Mouse (Mus musculus): ENCODE results near the gene Plch2. TPM values are rescaled to one million over a fixed set of nuclear protein-coding genes. Genes with fewer than 3 reads are reported as not detected.

The Plch2 gene
- polyA plus RNA-seq, 1 experiment: 0.06 TPM

DNA sequence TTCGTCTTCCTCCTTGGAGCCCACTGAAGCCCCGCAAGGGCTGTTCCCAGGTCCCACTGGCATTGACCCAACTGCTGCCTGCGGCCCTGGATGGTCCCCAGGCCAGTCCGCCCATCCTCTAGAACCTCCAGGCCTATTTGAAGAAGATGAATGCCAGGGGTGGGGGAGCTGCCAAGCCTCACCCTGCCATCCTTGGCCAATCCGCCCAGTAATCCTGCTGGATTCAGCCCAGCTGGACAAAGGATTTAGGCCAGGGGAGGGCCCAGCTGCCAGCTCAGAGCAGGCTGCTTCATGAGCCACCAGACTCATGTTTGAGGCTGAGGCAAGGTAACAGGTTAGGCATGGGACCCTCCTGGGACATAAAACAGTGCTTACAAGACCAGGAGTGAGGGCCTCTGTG lies 45.7 kb downstream of the Plch2 start:
- no peak overlapping the region for H3K4me3 ChIP-seq
- no peaks in the 10 kb centered on the region for H3K36me3 ChIP-seq (ENCODE audit: control insufficient read depth, insufficient read depth)
- no peaks in the 10 kb centered on the region for H3K79me2 ChIP-seq (ENCODE audit: control insufficient read depth, insufficient read depth)
- H3ac ChIP-seq (ENCODE audit: control insufficient read depth, insufficient read length): no peak overlapping the region
- TF ChIP-seq POLR2A (IDR thresholded peaks at IDR 0.05; ENCODE audit: insufficient read length, low read depth) (no peak), REST (IDR thresholded peaks at IDR 0.05; ENCODE audit: insufficient read depth, insufficient read length) (no peak), CEBPB (IDR thresholded peaks at IDR 0.05; ENCODE audit: insufficient read depth, poor library complexity, severe bottlenecking) (no peak)
- no peak overlapping the region for H3K4me2 ChIP-seq (ENCODE audit: low read depth)
- peaks cover 78% of the 10 kb centered on the region for H3K27me3 ChIP-seq (ENCODE audit: control insufficient read depth, insufficient read depth, insufficient read length)

GRCm38 (mm10) chr4:155009216-155009615 lies 47.4 kb downstream of the Plch2 start:
- Histone ChIP-seq H3K27me3 (ENCODE audit: control insufficient read depth, insufficient read depth, insufficient read length) (peaks cover 73% of the 10 kb centered on the region), H3K36me3 (ENCODE audit: control insufficient read depth, insufficient read depth) (no peaks in the 10 kb centered on the region), H3K4me2 (ENCODE audit: low read depth) (no peak overlapping the region), H3K79me2 (ENCODE audit: control insufficient read depth, insufficient read depth) (no peaks in the 10 kb centered on the region), H3K4me3 (no peak overlapping the region), H3ac (ENCODE audit: control insufficient read depth, insufficient read length) (no peak overlapping the region)
- no peak for TF ChIP-seq TCF12 (IDR thresholded peaks at IDR 0.05; ENCODE audit: insufficient read depth, poor library complexity, severe bottlenecking)

DNA sequence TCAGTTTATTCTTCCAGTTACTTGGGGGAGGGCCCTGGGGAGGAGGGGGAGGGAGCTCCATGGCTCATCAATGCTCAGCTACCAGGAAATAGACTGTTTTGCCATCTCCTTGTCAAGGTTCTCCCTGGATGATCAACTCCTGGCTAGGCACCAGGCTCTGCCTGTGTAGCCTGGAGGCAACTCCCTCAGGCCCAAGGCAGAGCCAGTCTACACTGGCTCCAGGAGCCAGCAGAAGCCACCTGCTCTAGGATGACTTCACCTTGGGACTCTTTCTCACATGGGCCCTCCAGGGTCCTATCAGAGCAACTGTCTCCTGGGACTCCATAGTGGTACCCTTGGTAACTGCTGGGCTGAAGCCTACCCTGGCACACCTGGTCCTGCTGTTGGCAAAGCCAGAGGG lies 48.5 kb downstream of the Plch2 start:
- Histone ChIP-seq H3K27me3 (ENCODE audit: control insufficient read depth, insufficient read depth, insufficient read length) (peaks cover 64% of the 10 kb centered on the region), H3K36me3 (ENCODE audit: control insufficient read depth, insufficient read depth) (no peaks in the 10 kb centered on the region), H3K79me2 (ENCODE audit: control insufficient read depth, insufficient read depth) (no peaks in the 10 kb centered on the region), H3ac (ENCODE audit: control insufficient read depth, insufficient read length) (no peak overlapping the region), H3K4me3 (no peak overlapping the region), H3K4me2 (ENCODE audit: low read depth) (no peak overlapping the region)
- TF ChIP-seq MAX (IDR thresholded peaks at IDR 0.05; ENCODE audit: low read depth) (no peak), TCF3 (IDR thresholded peaks at IDR 0.05; ENCODE audit: insufficient read length, low read depth) (no peak), E2F4 (IDR thresholded peaks at IDR 0.05; ENCODE audit: insufficient read depth) (no peak), POLR2A (IDR thresholded peaks at IDR 0.05; ENCODE audit: insufficient read length, low read depth) (no peak), REST (IDR thresholded peaks at IDR 0.05; ENCODE audit: insufficient read depth, insufficient read length) (no peak), TCF12 (IDR thresholded peaks at IDR 0.05; ENCODE audit: insufficient read depth, poor library complexity, severe bottlenecking) (no peak), CEBPB (IDR thresholded peaks at IDR 0.05; ENCODE audit: insufficient read depth, poor library complexity, severe bottlenecking) (no peak), USF1 (IDR thresholded peaks at IDR 0.05; ENCODE audit: low read depth) (no peak), POLR2AphosphoS2 (IDR thresholded peaks at IDR 0.05; ENCODE audit: insufficient read length, low read depth) (no peak)

GRCm38 (mm10) chr4:155007641-155008040 lies 48.9 kb downstream of the Plch2 start:
- H3K4me2 ChIP-seq (ENCODE audit: low read depth): no peak overlapping the region
- TF ChIP-seq TCF3 (IDR thresholded peaks at IDR 0.05; ENCODE audit: insufficient read length, low read depth) (no peak), POLR2A (IDR thresholded peaks at IDR 0.05; ENCODE audit: insufficient read length, low read depth) (no peak)
- peaks cover 67% of the 10 kb centered on the region for H3K27me3 ChIP-seq (ENCODE audit: control insufficient read depth, insufficient read depth, insufficient read length)
- no peak overlapping the region for H3K4me3 ChIP-seq
- H3ac ChIP-seq (ENCODE audit: control insufficient read depth, insufficient read length): no peak overlapping the region
- H3K79me2 ChIP-seq (ENCODE audit: control insufficient read depth, insufficient read depth): no peaks in the 10 kb centered on the region
- H3K36me3 ChIP-seq (ENCODE audit: control insufficient read depth, insufficient read depth): no peaks in the 10 kb centered on the region

- no peaks in the 10 kb centered on the region for H3K36me3 ChIP-seq (ENCODE audit: control insufficient read depth, insufficient read depth)
- H3ac ChIP-seq (ENCODE audit: control insufficient read depth, insufficient read length): no peak overlapping the region
- TF ChIP-seq MAX (IDR thresholded peaks at IDR 0.05; ENCODE audit: low read depth): no peak
- peaks cover 80% of the 10 kb centered on the region for H3K27me3 ChIP-seq (ENCODE audit: control insufficient read depth, insufficient read depth, insufficient read length)
- H3K4me2 ChIP-seq (ENCODE audit: low read depth): no peak overlapping the region
- H3K79me2 ChIP-seq (ENCODE audit: control insufficient read depth, insufficient read depth): no peaks in the 10 kb centered on the region
- H3K4me3 ChIP-seq: no peak overlapping the region
Measured at GRCm38 (mm10) chr4:155006296-155006695, 50.3 kb downstream of the Plch2 start.

DNA sequence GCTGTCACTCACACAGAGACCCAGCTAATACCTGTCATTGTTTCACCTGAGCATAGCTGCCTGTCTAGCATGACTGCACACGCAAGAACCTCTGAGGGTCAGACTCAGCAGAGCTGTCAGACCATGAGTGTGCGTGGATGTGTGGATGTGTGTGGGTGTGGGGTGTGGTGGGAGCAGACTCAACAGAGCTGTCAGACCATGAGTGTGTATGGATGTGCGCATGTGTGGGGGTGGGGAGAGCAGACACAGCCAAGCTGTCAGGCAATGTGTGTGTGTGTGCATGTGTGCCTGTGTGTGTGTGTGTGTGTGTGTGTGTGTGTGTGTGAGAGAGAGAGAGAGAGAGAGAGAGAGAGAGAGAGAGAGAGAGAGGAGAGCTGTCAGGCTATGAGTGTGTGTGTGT lies 51.3 kb downstream of the Plch2 start:
- Histone ChIP-seq H3K36me3 (ENCODE audit: control insufficient read depth, insufficient read depth) (no peaks in the 10 kb centered on the region), H3K27me3 (ENCODE audit: control insufficient read depth, insufficient read depth, insufficient read length) (peaks cover 80% of the 10 kb centered on the region)
- TF ChIP-seq USF1 (IDR thresholded peaks at IDR 0.05; ENCODE audit: low read depth) (no peak), E2F4 (IDR thresholded peaks at IDR 0.05; ENCODE audit: insufficient read depth) (no peak), CEBPB (IDR thresholded peaks at IDR 0.05; ENCODE audit: insufficient read depth, poor library complexity, severe bottlenecking) (no peak)

GRCm38 (mm10) chr4:154999379-154999778 lies 57.2 kb downstream of the Plch2 start:
- no peak for TF ChIP-seq POLR2A (IDR thresholded peaks at IDR 0.05; ENCODE audit: insufficient read length, low read depth)
- TF ChIP-seq SRF (IDR thresholded peaks at IDR 0.05; ENCODE audit: control insufficient read depth, insufficient read length, low read depth): no peak
- H3K79me2 ChIP-seq (ENCODE audit: control insufficient read depth, insufficient read depth): no peaks in the 10 kb centered on the region
- no peaks in the 10 kb centered on the region for H3K36me3 ChIP-seq (ENCODE audit: control insufficient read depth, insufficient read depth)
- H3K4me2 ChIP-seq (ENCODE audit: low read depth): no peak overlapping the region
- H3K27me3 ChIP-seq (ENCODE audit: control insufficient read depth, insufficient read depth, insufficient read length): peaks cover 77% of the 10 kb centered on the region
- H3K4me3 ChIP-seq: no peak overlapping the region
- no peak overlapping the region for H3ac ChIP-seq (ENCODE audit: control insufficient read depth, insufficient read length)

More for the DNA sequence above, 51.3 kb downstream of the Plch2 start:
- Histone ChIP-seq H3ac (ENCODE audit: control insufficient read depth, insufficient read length) (no peak overlapping the region), H3K79me2 (ENCODE audit: control insufficient read depth, insufficient read depth) (no peaks in the 10 kb centered on the region), H3K4me2 (ENCODE audit: low read depth) (no peak overlapping the region), H3K4me3 (no peak overlapping the region)
